Mouse (Mus musculus): ENCODE measurements around the gene Ptma.
"Not testable (repeated sequence)": the region's sequence is repeated elsewhere in the genome, so short reads cannot be mapped to it uniquely, and the experiment has no call there.

Ptma gene

DNA sequence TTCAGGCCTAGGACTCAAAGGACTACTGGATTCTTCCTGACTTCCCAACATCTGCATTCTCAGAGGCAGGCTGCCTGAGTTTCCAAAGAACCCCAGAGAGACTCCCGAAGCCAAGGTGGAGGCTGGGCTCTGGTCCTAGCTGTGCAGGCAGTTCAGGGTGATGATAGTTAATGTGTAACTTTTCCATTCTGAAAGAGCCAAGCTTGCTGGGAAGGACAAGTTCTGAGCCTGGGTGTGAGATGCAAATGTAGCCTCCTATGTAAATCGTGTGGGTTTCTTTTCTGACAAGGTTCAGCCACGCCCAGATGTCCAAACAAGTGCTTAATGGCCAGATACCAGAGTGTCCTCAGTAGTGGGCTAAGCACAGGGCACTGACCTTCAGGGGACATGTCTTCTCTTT is 28.5 kb upstream of the Ptma start:
- DNase-seq: no peak

DNA sequence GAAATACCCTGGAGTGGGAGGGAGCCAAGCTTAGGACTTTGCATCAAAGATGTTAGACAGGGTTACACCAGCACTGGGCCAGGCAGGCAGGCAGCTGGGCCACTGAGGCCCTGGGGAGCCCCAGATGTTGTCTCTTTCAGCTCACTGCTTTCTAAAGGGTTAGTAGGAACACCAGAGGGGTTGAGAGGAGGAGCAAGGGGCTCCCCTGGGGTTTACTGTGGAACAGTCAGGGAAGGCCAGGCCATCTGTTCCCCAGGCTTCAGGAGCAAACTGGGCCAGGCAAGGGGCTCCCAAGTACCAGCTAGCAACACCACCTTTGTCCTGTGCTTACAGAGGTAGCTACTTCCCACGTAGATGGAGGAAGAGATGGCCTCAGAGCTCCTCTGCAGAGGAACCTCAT is 27.9 kb upstream of the Ptma start:
- peak; percentile 50 for DNase-seq

DNA sequence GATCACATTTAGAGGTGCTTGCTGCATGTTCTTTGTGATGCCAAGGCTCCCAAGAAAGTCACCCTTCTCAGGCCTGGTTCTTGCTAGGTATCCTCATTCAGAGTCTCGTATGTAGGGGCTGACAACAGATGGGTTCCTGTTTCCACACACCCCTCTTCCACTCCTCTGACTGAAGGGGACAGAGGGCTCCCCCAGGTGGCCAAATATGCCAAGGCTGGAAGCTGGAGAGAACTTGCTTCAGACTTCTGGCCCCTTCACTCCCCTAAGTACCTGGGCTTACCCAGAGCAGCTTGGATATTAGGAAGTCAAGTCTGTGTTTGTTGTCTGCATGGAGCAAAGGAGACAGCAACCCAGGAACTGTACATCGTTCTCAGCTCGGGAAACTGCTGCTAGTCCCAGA is 26.6 kb upstream of the Ptma start:
- peak; percentile 70 for DNase-seq

DNA sequence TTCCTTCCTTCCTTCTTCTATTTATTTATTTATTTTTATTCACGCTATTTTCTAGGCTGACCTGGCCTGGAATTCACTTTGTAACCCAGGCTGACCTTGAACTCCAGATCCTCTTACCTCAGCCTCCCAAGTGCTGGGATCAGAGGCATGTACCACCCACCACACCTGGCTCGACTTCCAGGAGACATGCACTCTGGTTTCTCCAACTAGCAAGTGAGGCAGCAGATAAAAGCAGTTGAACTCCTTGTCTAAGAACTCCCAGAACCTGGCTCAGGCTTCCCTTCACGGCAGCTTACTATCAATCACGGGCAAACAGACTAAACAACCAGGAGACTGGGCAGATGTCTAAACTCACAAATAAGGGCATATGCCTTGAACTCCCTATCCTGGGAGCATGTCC is 25.8 kb upstream of the Ptma start:
- no peak for DNase-seq

DNA sequence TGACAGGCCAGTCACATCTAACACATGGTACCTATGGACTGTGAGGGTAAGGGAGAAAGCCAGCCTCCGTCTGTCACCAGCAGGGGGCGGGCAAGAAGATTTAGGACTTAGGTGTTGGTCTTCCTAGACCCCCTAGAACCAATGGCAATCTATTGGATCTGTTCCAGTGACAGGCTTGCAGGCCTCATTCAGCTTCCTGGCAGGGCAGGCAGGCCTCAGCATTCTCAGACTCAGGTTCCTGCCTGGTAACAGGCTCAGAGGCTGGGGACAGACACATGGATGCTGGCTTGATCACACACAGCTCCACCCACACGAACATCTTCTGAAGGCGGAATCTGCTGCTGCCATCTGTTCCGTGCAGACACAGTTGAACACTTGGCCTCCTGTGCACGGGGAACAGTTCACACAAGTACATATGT is 25.4 kb upstream of the Ptma start:
- DNase-seq: peak; percentile 81

DNA sequence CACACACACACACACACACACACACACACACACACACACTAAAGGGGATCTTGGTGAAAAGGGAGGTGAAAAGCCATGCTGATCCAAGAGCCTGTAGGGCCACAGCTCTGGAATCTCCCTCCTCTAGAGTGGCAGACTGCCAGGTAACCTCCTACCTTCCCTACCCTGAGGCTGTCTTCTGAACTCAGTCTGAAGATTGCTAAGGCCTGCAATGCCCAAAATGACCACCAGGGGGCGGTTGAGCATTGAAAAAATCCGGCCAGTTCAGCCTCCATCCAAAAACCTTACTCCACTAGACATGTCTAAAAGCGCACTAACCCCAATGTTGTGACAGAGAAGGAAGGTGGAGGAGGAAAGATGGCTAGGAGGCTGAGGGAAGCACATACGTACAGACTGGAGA is 25.0 kb upstream of the Ptma start:
- peak; percentile 92 for DNase-seq

DNA sequence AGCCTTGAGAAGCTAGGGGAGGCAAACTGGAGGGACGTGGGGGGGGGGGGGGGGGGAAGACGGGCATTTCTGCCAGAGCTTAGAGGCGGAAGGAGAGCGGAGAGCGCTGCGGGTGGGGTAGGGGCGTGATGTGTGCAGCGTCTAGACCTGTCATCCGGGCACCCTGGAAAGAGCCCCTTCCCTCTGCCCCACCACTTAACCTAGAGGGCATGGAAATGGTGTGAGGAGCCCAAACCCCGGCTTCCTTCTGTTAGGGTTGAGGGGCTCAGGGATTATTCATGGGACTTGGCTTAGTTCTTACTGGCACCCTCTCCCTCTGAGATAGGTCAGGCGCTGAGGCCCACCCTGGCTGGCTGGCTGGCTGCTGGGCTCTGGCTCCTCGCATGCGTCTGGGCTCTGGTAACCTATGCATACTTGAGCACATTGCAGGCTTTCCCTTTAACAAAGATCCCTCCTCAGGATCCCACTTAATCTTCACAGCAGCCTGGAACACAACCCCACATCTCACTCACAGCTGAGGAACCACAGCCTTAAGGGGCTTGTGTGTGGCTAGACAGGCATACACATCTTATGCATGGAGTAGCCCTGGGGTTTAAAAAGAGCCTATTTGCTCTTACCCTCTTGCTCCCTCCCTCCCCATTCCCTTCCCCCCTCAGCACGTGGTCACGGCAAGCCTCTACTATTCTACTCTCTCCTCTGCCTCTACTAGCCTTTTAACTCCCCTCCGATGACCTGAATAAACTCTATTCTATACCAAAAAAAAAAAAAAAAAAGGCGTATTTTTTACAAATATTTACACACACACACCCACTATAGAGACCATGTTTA is 24.1 kb upstream of the Ptma start:
- no peak for DNase-seq

DNA sequence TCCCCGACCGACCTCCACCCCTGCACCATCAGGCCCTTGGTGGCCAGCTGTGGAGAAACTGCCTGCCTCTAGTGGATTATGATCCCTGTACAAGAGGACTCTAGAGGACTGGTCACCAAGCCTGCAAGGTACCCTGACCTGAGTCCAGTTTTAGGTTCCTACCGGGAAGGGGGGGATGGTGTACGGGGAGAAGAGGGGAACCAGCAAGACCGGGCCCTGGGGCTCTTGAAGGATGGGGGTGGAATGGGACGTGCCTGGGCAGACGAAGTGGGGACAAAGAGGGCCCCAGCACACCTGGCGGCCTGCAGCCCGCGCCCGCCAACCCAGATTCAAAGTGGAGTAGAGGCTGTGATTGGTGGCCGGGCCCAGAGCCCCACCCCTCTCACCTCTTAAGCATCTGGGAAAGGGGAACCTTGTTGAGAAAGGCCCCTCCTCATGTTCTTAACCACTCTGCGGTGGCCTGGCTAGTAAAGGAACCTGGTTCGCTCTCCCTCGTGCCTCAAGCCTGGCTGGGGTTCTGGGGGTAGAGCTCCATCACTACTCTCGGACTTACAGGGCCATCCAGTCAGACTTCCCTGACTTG is 23.3 kb upstream of the Ptma start:
- peak; percentile 61 for DNase-seq

DNA sequence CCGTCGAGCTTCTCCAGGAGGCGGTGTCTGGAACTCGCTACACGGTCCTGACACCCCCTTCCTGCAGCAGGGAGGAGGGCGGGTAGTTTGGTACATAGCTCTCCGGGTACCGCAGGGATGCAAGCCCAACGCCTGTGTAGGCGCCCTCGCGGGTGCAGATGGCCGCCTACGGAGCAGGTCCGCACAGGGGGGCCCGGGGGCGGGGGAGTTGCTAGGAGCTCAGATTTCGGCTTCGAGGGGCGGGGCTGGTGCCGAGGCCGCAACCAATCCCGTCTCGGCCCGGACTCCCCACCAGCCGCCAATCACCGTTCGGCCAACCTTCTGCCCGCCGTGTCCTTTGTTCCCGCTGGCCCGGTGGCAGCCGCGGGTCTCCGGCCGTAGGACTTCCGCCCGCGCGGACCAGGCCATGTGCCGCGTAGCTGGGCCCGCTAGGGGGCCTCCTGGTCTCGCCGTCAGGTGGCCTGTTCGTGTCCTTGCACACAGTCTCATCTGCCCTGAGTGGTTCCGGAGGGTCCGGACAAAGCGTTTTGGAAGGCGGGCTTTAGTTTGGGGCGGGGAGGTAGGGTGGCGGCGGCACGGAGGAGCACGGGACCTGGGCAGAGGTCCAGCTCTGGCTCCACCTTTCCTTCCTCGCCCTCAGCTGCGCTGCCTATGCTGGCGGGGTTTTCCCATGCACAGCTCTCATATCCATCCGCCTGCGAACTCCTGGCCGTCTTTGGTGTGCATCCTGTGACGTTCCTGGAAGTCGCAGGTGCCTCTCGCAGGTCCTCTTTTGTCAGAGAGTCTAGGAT is 22.4 kb upstream of the Ptma start:
- DNase-seq: peak; percentile 98

DNA sequence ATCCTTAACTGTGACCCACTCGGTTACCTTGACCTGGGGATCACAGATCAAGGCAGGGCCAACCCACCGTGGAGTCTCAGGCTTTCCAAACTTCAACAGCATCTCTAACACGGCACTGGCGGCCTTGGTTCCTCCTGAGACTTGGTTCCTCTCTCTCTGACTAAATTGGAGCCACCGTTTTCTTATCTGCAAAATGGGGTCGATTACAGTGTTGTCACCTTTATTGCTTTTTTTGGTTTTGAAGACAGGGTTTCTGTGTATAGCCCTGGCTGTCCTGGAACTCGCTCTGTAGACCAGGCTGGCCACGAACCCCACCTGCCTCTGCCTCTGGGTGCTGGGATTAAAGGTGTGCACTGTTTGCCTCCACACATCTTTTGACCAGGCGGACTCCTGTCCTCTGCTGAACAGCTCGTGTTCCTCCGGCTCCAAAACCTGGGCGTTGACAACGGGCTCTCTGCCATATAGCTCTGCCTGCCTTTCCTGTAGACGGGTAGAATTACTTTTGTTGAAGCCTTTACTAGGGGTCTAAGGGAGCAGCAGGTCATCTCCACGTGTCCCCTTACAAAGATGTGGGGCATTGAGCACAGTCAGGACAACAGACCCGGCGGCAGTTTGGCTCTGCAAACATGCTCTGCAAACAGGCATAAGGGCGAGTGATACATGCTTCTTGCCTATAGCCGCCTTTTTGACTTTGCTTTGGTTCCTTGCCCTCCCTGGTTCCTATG is 21.7 kb upstream of the Ptma start:
- DNase-seq: no peak

DNA sequence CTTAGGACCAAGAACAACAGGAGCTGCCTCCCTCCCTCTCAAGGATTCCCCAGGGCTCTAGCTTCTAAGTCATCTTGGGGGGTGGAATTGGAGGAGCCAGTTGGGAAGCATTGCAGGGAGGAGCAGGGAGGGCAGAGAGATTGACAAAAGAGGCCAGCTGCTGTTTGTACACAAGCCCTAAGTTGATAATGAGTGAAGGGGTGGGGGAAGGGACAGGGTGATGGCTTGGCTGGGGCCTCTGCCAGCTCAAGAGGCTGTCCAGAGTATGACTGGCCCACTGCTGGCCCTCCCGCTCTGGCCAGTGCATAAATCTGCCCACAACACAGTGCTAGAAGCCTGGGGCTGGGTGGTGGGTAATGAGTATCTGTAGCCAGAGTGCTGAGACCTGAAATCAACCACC is 21.1 kb upstream of the Ptma start:
- DNase-seq: peak; percentile 87

DNA sequence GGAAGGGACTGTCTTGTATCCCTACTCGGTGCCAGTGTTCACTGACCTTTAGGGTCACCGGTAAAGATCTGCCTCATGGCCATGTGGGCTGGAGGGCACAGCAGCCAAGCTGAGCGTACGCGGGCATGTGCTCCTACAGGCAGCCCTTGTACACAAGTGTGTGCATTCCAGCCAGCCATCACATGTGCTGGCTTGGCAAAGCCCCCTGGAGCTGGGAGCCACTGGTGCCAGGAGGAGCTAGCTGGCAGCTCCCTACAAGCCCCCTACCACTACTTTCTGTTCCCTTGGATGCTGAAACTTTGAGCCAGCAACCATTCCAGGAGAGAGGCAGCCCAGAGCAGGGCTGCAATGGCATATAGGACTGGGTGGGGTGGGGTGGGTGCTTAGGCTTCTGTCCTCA is 20.1 kb upstream of the Ptma start:
- DNase-seq: no peak

DNA sequence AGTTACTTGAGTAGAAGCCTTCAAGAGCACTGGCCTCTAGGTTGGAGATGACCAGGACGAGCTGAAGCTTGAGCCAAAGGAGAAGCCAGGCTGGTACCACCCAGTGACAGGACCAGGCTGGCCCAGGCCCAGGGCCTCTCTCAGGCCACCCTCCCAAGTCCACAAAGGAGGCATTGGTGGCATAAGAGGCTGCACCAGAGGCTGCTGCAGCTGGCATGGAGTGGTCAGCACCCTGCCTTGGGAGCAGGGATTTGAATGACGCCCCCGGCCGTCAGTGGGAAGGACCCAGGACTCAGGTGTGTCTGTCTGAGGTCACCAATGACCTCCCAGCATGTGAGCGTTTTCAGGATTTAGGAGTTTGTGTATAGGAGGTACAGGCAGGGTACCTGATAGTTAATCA is 18.7 kb upstream of the Ptma start:
- no peak for DNase-seq

DNA sequence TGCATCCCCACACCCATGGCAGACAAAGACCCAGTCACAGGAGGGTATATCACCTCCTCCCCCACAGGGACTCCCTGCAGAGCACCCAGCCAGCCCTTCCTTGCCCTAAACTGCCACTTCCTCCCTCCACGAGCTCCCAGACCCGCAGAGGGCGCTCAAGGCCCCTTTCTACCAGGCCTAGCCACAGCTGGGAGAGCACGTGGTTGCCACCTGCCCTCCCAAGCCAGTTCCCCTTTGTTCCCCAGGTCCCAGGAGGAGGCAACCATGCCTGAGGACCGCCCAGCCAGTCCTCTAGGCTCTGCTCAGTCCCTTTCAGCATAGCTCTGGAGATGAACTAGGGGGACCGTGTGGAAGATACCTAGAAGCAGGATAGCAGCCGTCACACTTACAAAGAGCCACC is 17.1 kb upstream of the Ptma start:
- DNase-seq: peak; percentile 95

DNA sequence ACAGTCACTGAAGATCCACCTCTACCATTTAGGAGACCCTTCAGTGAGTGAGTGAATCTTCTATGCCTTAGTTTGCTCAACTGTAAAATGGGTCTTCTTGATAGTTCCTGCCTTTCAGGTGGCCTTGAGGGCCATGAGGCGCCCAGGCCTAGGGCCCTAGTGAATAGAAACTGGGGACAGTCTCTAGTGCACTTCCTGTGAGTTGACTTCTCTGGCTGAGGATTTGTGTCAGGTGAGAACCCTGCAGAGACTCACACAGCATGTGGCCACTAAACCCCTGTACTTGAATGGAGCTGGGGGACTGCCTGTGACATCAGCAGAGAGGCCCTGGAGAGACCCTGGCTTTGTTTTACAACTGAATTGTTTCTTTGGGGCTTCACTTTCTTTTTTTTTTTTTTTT is 16.3 kb upstream of the Ptma start:
- DNase-seq: no peak

DNA sequence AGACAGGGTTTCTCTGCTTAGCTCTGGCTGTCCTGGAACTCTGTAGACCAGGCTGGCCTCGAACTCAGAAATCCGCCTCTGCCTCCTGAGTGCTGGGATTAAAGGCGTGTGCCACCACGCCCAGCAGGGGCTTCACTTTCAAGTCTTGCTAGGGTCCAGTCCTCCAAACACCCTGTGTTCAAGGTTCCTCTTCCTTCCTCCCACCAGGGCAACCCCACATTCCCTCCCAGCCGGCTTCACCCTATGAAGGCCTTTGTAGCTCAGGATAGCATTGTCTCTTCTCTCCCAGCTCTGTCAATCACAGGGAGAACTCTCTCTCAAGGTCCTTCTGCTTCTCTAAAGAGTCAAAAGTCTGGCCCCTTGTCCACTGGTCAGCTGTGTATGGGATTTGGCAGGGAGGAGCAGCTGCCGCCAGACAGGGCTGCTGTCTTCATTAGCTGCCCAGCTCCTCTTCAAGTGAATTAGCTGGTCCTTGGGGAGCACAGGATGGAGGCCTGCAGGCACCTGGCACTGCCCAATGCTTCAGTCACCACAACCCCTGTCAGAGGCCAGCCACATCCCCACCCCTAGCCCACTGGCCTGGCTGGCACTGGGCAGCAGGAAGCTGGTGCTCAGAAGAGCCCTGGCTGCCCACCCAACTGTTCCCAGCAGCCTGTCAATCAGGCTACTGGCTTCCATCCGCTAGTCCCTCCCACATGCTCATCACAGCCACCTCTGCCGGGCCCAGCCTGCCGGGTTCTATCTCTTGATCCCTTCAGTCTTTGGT is 15.7 kb upstream of the Ptma start:
- peak; percentile 79 for DNase-seq

DNA sequence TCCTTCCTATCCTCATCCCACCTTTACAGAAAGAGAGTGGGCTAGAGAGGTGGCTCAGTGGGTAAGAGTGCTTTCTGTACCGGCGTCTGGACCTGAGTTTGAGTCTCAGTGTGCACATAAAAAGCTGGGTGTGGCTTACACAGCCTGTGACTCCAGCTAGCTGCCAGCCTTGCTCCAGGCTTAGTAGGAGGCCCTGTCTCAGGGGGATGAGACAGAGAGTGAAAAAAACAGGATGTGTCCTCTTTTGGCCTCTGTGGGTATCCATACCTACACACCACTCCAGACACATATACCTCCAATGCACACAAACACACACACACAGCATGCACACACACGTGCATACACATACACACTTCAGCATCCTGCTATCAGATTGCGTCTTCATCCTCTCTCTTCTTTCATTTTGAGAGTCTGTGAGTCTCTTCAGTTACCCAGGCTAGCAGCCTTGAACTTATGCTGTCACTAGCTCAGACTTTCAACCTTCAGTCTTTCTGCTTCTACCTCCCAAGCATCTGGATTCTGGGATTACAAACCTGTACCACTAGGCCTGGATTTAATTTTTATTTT is 14.3 kb upstream of the Ptma start:
- DNase-seq: no peak

DNA sequence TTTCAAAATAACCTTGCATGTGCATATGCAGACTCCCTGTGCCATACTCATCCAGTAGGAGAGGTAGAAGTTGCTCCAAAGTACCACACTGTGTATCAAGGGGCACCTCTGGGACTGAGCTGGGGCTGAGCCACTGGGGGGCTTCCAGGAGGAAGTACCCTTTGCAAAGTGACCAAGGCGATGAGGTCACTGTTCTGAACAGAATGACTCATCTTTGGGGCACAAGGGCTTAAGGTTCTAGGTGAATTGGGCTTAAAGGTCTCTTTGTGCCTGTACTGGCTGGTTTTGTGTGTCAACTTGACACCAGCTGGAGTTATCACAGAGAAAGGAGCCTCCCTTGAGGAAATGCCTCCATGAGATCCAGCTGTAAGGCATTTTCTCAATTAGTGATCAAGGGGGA is 13.5 kb upstream of the Ptma start:
- DNase-seq: not testable (repeated sequence)

DNA sequence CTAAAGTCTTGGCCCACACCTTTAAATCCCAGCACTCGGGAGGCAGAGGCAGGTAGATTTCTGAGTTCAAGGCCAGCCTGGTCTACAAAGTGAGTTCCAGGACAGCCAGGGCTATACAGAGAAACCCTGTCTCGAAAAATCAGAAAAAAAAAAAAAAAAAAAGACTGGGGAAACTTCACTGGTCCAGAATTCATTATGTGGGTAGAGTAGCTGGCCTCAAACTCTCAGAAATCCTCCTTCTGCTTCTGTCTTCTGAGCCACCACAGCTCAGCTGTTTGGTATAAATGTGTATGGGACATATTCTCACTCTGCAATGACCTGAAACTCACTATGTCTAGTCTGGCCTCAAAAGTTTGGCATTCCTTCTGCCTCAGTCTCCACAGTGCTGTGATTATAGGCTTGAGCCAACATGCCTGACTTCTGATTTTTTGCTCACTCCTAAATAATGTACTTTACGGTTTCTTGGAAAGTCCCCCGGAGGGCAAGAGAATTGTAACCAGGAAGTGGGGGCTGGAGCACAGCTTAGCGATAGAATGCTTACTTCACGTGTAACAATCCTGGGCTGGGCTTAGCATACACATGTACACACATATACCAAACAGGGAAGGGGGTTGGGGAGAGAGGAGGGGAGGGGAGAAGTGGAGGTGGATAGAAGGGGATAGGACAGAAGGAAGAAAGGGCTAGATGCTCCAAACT is 10.7 kb upstream of the Ptma start:
- DNase-seq: no peak

DNA sequence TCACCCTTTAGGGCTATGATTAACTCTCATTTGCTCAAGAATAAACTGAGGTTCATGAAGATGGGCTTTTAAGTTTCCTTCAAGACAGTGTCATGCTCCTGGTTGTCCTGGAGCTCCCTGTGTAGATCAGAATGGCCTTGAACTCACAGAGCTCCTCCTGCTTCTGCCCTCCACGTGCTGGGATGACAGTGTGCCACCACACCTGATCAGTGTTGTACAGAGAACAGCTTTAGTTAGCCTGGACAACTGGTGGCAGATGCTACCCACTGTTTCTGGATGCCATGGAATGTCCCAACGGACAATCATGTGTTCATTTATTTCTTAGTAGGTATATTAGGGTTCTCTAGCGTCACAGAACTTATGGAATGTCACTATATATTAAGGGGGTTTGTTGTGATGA is 9.4 kb upstream of the Ptma start:
- DNase-seq: no peak

DNA sequence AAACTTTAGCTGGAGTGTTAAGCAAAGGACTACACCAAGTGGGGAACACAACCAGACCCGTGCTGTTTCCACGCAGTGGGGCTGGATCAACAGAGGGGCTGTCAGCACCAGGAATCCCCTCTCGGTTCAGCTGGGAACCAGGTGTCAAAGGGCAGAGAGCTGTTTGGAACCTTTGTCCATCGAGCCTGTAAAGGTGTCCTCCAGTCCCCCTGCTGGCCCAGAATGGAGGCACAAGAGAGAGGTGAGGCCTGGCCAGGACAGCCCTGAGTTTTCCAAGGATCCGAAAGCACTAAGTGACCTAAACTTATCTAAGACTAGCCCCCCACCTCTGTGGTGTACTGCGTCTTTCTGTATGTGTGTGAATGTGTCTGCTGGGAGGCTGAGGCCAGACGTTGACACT is 6.2 kb upstream of the Ptma start:
- DNase-seq: peak; percentile 58
